Mouse (Mus musculus): ENCODE measurements around the gene Phf11c. TPM values are rescaled to one million over a fixed set of nuclear protein-coding genes. Genes with fewer than 3 reads are reported as not detected.

The Phf11c gene
- total RNA-seq, 4 experiments from 2014 or later: 0.15 to 0.36 (median 0.36) TPM; not detected in 1

Other genes starting within 250 kb of the Phf11c start
- not detected for gene Gm5142, start 216.6 kb downstream of the Phf11c start, total RNA-seq (2022)
- gene Rcbtb1, start 194.2 kb downstream of the Phf11c start, total RNA-seq (2022): 10 to 100 TPM; 11.0 to 14.5 (median 13.9) TPM
- not detected for gene Gm6904, start 135.2 kb downstream of the Phf11c start, total RNA-seq (2022)
- not detected for gene Phf11a, start 97.9 kb downstream of the Phf11c start, total RNA-seq (2022)
- gene Phf11b, start 54.0 kb downstream of the Phf11c start, total RNA-seq (2022): not detected
- gene Phf11d, start 29.9 kb downstream of the Phf11c start, total RNA-seq (2022): 1 to 10 TPM in 2 of 4 experiments, under 1 TPM in 2; 0.56 to 2.3 (median 1.1) TPM
- 1 to 10 TPM; 2.8 to 5.3 (median 4.4) TPM for gene Setdb2, start 45.5 kb upstream of the Phf11c start, total RNA-seq (2022)
- gene Cab39l, start 45.6 kb upstream of the Phf11c start, total RNA-seq (2022): 10 to 100 TPM; 20.9 to 26.5 (median 22.3) TPM
- 10 to 100 TPM; 30.2 to 37.7 (median 31.2) TPM for gene Cdadc1, start 202.6 kb upstream of the Phf11c start, total RNA-seq (2022)
- 10 to 100 TPM; 52.7 to 80.1 (median 76.0) TPM for gene Shisa2, start 229.9 kb upstream of the Phf11c start, total RNA-seq (2022)

Data from gastrocnemius, adult 8-10 months (tissue).